Mouse (Mus musculus) MN1 (cell line): ENCODE measurements around the gene Gtf2a1.
"Not testable (repeated sequence)": the region's sequence is repeated elsewhere in the genome, so short reads cannot be mapped to it uniquely, and the experiment has no call there.

Source experiments
- DNase-seq: peaks from one replicate; pipeline ENCODE4 v3.0.0-alpha.2; 2016; ENCODE audit warnings: low spot score

Gtf2a1 gene

DNA sequence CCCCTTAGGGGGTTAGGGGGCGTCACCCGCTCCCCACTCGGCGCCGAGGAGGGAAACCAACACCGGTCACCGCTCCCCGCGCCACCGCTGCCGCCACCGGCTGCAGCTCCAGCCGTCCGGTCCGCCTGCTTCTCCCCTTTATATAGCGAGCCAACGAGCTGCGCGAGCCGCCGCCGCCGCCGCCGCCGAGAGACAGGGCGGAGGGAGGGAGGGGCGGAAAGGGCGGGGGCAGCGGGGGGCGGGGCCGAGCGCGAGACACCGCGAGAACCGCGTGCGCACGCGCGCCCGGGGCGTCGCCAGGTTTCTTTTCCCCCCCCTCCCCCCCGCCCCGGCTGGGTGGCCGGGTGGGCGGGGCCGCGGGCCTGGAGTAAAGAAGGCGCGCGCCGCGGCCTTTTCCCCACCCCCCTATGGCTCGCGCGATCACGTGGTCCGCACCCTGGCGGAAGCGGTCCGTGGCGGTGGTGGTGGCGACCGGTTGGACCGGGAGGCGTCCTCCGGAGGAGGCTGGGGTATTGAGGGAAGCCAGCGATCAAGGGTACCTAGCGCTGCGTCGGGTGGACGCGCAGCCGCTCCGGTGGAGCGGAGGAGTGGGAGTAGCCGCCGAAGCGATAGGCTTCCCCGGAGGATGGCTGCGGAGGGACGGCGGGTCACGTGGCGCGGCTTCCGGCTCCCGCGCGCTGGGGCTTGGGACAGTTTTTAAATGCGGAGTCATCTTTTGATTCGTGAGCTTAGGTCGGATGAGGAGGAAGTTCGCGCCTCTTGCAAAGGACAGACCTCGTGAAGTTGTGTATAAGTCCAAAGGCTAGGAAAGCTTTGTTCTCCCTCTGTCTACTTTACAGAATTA lies at the start of gene Gtf2a1:
Gene Gtf2a1 (minus strand): TSS at position 641 of the 844 bp plus-strand sequence.
- DNase-seq, result peak; percentile 90

DNA sequence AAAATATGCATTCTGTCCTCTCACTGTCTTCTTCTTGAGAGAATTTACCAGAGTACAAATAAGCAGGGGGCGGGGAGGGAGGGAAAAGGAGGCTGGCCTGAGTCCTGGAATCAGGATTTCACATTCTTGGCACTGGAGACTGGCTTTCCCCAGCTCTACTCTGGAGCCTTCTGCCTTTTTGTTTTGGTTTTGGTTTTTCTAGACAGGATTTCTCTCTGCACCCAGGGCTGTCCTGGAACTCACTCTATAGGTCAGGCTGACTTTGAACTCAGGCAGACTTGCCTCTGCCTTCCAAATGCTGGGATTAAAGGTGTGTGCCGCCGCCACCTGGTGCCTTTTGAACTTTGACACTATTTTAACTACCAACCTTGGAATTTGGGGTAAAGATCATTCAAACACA lies 48.1 kb upstream of the Gtf2a1 start:
- DNase-seq, result no peak

DNA sequence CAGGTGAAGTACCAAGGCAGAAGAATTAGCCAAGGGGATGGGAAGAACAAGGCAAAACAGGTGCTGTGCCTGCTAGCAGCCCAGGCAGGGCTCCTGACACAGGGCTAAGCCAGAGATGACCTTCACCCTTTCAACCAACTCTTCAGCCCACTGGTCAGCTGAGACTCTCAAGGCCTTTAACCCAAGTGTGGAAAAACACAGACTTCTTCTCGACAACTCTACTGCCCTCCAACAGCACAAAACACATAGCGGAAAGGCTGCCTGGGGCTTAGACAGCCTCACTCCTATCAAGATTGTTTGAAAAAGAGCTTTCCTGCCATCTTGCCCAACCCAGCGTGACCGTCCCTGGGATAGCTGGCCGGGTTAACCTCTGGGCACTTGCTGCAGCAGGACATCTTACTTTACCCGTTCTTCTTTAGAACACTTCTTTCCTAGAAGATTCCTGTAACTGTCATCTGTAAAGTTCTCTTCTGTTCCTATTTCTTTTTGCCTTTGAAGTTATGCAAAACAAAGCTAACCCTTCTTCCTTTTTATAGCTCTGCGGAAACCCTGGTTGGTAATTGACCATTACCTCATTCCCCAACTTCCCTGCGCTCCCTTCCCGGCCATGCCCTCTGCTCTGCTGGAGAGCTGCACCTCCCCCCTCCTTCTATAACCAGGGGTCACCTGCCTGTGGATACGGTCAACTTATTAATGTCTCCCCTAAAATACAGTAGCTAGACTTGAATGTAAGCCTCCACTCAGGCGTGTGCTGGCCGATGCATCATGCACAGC lies 47.0 kb upstream of the Gtf2a1 start:
- no peak for DNase-seq

DNA sequence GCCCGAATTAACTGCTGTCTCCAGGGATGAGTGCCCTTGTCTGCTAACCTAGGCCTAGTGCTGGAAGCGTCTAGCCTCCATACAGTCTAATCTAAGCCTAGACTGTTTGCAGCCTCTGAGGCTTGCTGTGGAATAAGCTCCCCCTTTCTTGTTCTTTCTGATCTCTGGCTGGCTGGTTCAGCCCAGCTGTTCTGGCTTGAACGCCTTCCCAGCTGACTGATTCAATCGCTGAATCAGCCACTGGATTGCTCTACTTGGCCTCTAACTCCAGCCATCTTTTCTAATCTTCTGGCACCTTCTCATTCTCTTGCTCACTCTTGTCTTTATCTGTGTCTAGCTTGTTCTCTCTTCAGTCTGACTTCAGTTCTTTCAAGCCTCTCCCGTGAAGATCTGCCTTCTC lies 36.2 kb upstream of the Gtf2a1 start:
- no peak for DNase-seq

DNA sequence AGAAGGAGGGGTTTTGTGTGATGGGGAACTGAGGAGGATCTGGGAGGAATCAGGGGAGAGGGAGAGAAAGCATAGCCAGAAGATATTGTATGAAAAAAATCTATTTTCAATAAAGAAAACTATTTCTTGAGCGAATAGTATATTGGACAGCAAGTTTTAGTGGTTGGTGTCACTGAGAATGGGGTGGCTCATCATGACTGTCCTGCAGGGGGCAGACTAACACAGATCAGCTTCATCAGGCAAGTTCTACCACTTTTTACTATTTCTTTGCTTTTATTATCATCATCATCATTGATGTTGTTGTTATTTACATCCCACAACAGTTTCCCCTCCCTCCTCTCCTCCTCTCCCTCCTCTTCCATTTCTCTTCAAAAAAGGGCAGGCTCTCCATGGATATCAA lies 34.7 kb upstream of the Gtf2a1 start:
- no peak for DNase-seq

DNA sequence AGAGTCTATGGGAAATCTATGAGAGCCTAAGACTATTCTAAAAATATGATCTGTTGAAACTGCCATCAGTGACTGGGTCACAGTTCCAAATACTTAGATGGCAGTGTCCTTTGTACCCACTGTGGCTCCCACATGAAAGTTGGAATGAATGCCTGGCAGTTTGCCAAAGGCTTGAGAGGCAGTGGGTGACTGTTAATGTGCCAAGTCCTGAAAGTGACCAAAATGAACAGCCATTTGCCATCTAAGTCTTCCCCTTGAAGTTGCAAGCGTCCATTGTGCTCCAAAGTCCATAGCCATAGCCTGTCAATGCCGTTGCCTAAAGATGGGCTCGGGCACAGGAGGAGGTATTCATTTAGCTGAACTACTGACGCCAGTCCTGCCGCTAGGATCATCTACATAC lies 19.1 kb upstream of the Gtf2a1 start:
- no peak for DNase-seq

DNA sequence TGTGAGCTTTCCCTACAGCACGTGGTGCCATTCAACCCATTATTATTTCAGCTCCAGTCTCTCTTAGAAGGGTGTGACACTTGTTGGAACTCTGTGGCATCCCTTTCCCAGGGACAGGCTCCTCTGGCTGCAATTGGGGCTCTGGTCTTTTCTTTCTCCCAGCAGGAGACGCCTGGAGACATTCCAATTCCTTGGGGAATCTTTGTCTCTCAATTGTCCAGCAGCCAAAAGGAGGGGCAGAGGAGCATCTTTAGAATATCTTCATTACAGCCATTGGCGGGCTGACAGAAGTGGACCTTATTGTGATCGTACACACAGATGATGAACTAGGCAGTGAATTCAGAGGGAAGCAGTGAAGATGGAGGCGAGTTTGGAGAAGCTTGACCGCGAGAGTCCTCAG lies 17.4 kb upstream of the Gtf2a1 start:
- peak; percentile 18 for DNase-seq

DNA sequence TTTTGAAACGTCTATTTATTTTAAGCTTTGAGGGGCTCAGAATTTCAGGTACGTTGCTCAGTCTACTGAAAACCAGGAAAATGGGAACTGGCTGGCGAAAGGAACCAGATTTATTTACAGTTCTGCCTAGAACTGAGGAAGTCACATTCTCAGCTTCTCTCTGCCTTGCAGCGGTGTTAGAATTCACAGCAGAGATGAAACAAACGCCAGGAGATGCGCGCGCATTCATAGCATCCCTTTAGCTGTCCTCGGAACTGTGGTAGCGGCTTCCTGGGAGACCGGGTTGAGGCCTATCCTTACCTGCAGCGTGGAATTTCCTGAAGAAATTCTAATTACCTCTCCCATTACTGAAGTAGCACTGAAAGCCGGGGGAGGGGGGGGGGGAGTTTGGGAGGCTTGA lies 16.4 kb upstream of the Gtf2a1 start:
- no peak for DNase-seq

DNA sequence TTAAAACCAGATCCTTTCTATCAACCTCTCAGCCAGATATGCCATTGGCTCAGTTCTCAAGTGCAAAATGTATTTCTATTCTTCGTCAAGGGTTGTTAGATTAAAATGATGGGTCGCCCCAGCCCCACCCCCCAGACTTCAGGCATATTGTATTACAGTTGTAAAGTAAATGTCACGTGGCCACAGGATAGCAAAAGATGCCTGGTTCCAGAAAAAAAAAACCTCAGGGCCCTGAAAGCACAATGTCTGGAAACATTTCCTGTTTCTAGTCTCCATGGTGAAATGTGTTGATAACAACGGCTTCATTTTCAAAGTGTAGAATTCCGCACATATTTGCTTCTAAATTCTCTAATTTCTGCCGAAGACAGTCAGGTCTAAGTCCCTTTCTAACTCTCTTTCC lies 14.3 kb upstream of the Gtf2a1 start:
- DNase-seq, result no peak

DNA sequence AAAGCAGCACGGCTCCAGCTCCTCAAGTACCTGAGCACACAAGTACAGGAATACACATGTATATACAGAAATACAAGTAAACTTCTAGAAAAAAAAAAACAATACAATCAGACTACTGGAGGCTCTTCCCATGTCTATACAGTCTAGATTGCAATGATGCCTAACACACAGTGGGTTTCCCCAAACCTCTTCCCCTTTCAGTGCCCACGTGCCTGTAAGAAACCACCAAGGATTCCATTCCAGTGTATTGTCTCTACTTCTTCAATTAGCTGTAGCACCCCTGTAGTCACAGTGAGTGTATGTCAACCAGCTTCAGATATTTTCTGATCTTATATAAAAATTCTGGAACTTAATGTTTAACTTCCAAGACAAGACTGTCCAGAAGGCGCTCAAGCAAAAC lies 1.8 kb upstream of the Gtf2a1 start:
- DNase-seq, result no peak

DNA sequence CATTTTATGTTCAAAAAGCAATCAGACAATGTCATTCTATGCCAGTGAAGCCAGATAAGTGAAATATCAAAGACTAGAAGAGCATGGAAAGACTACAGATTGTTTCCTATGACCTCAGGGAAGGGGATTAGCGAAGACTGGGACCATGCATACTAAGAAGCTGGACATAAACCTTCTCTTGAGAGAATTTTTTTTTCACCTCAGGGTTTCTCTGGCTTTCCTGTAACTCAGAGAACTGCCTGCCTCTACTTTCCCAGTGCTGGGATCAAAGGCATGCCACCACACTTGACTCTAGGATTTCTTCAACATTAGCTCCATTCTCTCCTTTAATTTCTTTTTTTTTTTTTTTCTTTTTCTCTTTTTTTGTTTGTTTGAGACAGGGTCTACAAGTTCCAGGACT lies 904 bp upstream of the Gtf2a1 start:
- peak; percentile 10 for DNase-seq

DNA sequence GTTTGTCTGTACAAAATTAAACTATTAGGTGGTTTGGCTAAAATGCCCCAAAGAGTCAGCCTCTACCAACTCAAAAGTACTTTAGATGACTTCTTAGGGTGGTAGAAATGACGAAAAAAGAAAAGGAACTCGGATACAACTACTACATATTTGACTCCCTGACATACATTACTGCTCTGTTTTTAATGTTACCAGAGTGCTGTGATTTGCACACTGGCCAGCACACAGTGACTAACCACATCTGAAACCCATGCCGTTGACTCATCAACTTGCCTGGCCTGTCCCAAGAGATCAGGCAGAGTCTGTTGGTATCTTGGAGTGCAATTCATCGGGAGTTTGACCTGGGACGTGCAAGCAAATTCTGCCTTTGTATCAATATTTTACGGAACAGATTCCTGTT lies 429 bp upstream of the Gtf2a1 start:
- DNase-seq, result peak; percentile 80

DNA sequence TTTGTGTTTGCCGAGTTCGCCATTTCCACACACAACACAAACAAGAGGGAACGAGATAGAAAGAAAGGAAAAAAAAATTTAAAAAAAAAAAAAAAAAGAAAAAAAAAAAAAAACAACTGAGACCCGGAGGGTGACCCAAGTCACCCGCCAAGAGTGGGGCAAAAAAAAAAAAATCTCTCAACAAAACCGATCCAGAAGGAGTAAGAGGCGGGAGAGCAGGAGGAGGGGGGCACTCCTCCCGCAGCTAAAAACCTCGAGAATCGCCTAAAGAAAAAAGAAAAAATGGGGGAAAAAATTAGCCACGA lies 793 bp downstream of the Gtf2a1 start:
- no peak for DNase-seq

DNA sequence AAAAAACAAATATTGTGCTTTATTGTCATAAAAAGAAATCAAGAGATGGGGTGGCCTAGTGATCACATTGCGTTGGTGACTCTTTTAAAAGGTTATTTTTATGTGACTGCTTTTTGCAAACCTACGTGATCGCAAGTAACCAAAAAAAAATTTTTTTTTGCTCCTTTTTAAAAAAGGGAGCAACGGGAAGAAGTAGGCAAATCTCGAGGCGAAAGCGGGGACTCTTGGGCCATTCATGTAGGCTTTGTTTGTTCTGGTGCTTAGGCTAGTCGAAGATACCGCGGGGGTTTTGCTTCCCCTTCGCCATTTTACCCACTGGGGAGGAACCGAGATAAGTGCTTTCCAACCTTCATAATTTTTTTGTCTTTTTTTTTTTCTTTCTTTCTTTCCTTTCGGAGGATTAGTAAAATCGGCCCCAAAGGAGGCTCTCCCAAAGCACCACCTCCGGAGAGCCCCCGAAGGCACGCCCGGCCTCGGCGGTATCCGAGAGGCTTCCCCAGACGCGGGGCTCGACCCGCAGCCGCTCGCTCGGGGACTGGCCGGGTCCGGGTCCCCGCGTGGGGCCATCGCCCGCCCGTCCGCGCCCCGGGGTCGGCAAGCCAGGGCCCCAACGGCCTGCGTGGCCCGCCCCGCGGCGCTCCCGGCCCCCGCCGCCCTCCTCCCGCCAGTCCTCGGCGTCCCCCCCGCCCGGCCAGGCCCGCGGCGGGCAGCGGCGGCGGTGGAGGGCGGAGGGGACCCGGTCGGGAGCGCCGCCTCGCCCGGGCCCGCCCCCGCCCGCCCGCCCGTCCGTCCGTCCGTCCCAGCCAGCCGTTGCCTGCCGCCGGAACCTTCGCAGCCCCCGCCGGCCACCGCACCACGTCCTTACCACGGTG lies 1.4 kb downstream of the Gtf2a1 start:
- peak; percentile 61 for DNase-seq

DNA sequence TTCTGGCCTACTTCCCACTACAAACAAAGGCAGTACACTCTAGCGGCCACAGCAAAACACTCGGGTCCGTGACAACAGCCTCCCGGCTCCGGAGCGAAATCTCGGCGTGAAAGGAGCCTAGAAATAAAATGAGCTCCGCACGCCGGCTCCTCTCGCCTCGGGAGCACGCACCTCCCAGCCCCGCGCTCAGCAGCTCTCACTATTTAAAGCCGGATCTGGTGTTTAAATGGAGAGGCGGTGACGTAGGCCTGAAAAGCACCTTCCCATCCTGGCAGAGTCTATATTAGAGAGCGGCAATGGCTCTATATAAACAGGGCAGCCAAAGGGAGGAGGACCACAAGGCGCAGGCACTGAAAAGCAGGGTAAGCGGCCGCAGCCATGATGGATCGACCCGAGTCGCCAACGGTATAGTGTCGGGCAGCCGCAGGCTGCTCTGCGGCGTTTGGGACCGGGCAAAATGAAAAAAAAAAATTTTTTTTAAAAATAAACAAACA lies 2.1 kb downstream of the Gtf2a1 start:
- peak; percentile 89 for DNase-seq

DNA sequence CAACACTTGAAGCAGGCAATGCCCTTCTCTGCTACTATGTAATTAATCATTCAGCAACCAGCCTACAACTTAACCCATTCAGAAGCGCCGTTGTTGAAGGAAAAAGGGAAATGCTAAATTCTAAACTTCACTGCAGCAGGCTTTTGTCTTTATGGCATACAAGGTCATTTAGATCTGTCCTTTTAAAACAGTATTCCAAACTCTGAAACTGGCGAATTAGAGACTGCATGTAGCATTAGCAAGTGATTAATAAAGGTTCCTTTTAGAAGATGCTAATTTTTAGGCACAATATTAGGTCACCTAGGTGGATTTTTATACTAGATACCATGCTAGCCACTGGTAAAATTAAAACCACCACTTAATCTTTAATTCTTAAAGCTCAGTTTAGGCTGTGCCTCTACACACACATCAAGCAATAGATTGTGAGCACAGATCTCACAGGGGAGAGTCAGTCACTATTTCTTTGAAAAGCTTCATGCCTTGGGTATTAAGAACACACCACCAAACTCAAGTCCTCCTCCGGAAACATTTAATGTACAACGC lies 2.7 kb downstream of the Gtf2a1 start:
- peak; percentile 13 for DNase-seq

DNA sequence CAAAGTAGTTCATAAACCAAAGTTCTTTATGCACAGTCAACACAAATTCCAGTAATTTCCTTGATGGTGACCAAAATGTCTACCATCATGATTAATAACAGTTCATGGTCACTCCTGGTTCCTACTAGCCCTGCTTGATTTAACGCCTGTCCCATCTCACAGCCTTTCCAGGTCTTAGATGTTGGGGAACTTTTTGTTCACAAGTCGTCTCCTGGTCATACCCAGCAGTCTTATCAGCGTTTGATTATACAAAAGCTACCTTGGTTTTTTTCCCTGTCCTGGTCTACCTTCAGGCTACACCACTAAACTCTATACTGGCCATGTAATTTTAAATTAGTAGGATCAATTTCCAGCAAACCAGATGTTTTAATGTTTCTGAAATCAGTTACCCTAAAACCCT lies 3.2 kb downstream of the Gtf2a1 start:
- DNase-seq, result no peak

DNA sequence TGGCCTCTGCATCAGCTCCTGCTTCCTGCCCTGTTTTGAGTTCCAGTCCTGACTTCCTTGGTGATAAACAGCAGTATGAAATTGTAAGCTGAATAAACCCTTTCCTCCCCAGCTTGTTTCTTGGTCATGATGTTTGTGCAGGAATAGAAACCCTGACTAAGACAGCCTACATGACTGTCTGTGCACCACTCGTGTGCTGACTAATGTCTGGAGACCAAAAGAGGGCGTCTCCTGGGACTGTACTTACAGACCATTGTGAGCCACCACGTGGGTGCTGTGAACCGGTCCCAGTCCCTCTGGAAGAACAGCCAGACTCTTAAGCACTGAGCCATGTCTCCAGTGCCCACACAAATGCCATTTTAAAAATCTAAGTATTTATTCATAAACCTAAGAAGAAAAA lies 4.5 kb downstream of the Gtf2a1 start:
- DNase-seq, result not testable (repeated sequence)

DNA sequence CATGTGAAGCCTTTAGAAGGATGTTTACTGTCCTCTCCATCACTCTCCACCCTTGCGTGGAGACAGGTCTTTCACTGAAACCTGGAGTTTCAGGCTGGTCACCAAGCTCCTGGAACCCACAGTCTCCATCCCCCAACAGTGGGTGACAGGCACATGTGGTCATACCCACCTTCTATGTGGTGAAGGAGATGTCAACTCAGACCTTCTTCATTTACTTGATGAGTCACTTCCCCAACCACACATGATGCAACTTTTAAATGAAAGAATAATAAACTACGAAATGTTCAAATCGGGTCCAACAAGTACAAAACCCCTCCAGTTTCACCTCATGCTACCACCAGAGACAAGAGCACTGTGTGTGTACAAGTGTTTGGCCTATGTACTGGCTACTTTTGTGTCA lies 5.1 kb downstream of the Gtf2a1 start:
- no peak for DNase-seq

DNA sequence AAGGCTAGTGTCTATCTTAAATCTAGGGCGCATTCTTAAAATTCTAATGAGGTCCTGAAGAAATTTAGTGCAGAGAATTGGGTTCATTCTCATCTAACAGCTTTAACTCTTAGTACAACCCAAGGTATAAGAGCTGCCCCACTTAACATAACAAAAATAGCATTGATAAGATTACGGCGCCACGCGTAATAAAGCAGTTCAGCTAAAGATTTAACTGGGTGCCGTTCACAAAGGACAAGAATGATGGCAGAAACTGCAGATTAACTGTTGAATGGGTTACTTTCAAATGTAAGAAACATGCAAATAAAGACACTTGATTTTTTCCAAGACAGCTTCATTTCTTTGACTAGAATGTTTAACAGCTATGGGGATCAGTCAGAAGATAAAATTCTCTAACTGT lies 6.9 kb downstream of the Gtf2a1 start:
- DNase-seq, result no peak

DNA sequence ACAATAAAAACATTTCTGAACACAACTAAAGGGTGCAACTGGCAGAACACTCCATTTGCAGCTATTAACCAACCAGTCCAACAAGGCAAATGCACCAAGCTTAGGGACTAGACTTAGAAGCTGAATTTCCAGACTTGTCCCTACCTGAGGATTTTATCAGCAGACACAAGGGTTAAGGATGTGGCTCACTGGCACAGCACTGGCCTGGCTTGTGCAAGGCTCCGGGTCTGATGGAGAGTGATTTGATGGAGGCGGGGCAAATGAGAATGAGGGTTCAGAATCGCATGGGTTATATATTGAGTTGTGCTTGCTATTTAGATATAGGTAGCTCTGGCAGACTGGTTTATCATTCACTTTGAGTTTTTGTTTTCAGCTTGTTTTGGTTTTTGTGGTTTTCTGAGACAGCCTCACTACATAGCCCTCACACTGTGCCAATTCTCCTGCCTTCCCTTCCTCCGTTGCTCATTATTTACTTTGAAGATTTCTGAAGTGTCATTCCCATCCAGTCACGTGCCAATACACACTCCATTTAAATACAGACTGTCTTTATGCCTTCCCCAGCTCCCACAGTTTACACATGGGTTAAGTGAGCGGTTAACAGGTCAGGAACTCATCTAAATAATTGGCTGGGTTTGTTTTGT lies 7.8 kb downstream of the Gtf2a1 start:
- no peak for DNase-seq
